Mouse (Mus musculus): ENCODE results near the gene Kcnma1. TPM values are rescaled to one million over a fixed set of nuclear protein-coding genes. Genes with fewer than 3 reads are reported as not detected.

Gene Kcnma1
- polyA plus RNA-seq, 1 experiment from 2014 or later: 4.0 TPM

DNA sequence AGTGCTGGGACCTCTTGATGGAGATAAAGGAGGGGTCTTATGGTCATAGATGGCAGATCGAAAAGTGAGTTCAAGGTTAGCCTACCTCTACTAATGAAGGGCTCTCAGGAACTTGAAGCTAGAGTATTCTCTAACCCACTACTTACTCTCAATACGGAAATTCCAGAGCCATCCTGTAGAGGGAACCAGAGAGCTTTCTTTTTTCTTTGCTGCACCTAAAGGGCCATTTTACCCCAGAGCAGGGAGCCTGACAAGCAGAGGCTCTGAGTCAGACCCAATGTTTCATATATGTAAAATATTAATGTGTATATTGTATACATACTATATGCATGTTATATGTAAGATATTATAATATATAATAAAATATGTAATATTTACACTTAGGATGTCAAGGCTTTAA lies 431.1 kb downstream of the Kcnma1 start:
- H3K4me3 ChIP-seq: no peak overlapping the region
- no peak overlapping the region for H3K4me2 ChIP-seq
- no peaks in the 10 kb centered on the region for H3K4me1 ChIP-seq
- no peaks in the 10 kb centered on the region for H3K9me3 ChIP-seq
- no peak overlapping the region for H3K27ac ChIP-seq
- no peak overlapping the region for H3K9ac ChIP-seq
- H3K27me3 ChIP-seq: no peaks in the 10 kb centered on the region
- no peak for ATAC-seq (ENCODE audit: insufficient number of reproducible peaks, insufficient read depth, low FRiP score, low TSS enrichment, low read depth)
- 17% methylated on average over 2 of the region's 2 CpGs for WGBS
- no peaks in the 10 kb centered on the region for H3K36me3 ChIP-seq

DNA sequence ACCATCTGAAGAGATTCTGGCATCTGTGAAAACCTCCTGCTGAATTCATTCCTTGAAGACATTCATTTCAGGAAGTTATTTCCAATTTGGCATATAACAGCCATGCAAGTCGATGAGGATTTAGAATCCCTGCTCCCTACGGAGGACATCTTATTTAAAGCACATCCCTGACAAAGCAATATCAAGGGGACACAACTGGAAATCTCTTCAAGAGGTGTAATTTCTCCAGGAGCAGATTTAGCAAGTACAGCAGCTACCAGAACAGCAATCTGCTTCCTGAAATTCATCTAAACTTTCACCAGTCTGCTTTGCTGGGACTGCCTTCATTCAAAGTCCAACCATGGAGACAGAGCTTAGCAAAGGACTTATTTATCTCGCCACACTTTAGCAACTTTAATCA lies 433.0 kb downstream of the Kcnma1 start:
- no peak overlapping the region for H3K27ac ChIP-seq
- no peak for ATAC-seq (ENCODE audit: insufficient number of reproducible peaks, insufficient read depth, low FRiP score, low TSS enrichment, low read depth)
- no peaks in the 10 kb centered on the region for H3K27me3 ChIP-seq
- no peaks in the 10 kb centered on the region for H3K36me3 ChIP-seq
- no peaks in the 10 kb centered on the region for H3K4me1 ChIP-seq
- no peak overlapping the region for H3K4me3 ChIP-seq
- 72% methylated on average over 3 of the region's 3 CpGs for WGBS
- no peak overlapping the region for H3K4me2 ChIP-seq
- no peak overlapping the region for H3K9ac ChIP-seq
- no peaks in the 10 kb centered on the region for H3K9me3 ChIP-seq

DNA sequence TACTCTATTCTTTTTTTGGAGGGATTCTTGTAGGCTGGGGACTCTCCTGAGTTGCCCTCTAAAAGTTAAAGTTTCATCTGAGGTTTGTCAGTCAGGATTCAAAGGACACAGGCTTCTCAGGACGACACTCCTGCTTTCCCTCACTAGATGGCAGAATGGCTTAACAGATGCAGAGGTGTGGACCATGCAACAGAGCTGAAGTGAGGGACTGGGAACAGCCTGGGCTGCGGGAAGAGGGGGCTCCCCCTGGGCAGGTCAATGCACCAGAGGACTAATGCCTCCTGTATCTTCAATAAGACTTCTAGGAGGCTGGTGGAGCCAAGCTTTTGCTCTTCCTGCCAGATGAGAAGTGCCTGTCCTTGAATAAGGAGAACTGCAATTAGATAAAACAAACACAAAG lies 438.3 kb downstream of the Kcnma1 start:
- no peak overlapping the region for H3K9ac ChIP-seq
- H3K4me3 ChIP-seq: no peak overlapping the region
- no peaks in the 10 kb centered on the region for H3K9me3 ChIP-seq
- H3K27me3 ChIP-seq: no peaks in the 10 kb centered on the region
- H3K36me3 ChIP-seq: no peaks in the 10 kb centered on the region
- WGBS: 8% methylated on average over 2 of the region's 2 CpGs
- ATAC-seq (ENCODE audit: insufficient number of reproducible peaks, insufficient read depth, low FRiP score, low TSS enrichment, low read depth): no peak
- no peak overlapping the region for H3K27ac ChIP-seq
- H3K4me2 ChIP-seq: no peak overlapping the region
- 0 out of 2 replicates have a peak, but pooled peaks cover 4% of the 10 kb centered on the region for H3K4me1 ChIP-seq

DNA sequence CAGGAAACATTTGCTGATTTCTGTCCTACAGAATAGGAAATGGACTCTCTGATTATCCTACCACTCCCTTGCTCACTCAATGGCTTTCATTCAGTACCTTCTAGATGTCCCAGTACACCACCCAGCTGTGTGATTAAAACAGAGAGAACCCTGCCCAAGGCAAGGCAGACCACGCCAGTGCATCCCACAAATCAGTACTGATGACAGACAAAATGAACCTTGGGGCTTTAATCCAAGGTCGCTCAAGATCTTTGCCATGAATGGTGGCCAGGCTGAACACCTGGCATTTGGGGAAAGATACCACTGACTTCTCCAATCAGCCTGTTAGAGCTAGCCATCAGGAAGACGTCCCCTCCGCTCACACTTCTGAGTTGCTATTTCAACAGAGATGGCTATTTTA lies 440.2 kb downstream of the Kcnma1 start:
- H3K9ac ChIP-seq: no peak overlapping the region
- WGBS: 65% methylated on average over 4 of the region's 4 CpGs
- H3K27ac ChIP-seq: no peak overlapping the region
- 0 out of 2 replicates have a peak, but pooled peaks cover 4% of the 10 kb centered on the region for H3K4me1 ChIP-seq
- H3K4me3 ChIP-seq: no peak overlapping the region
- ATAC-seq (ENCODE audit: insufficient number of reproducible peaks, insufficient read depth, low FRiP score, low TSS enrichment, low read depth): no peak
- H3K36me3 ChIP-seq: no peaks in the 10 kb centered on the region
- no peaks in the 10 kb centered on the region for H3K9me3 ChIP-seq
- H3K4me2 ChIP-seq: no peak overlapping the region
- no peaks in the 10 kb centered on the region for H3K27me3 ChIP-seq

DNA sequence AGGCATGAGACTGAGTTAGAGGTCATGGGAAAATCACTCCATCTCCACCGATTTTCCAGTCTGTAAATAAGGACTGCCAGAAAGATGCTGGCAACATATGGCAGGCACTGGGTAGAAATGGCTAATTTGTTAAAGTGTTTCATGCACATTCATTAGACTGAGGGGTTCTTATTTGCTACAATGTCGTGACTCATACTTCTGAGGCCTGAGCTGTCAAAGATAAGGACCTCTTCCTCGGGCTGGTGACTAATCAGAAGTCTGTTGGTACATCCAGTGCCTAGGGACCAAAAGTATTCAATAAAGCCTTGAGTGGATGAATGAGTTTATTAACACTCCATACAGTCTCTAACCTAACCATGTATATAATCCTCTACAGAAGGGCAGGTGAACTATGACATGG lies 440.9 kb downstream of the Kcnma1 start:
- 51% methylated on average over 3 of the region's 3 CpGs for WGBS
- H3K9me3 ChIP-seq: no peaks in the 10 kb centered on the region
- no peaks in the 10 kb centered on the region for H3K36me3 ChIP-seq
- no peak overlapping the region for H3K4me2 ChIP-seq
- no peak overlapping the region for H3K4me3 ChIP-seq
- H3K27me3 ChIP-seq: no peaks in the 10 kb centered on the region
- no peak overlapping the region for H3K9ac ChIP-seq
- 0 out of 2 replicates have a peak, but pooled peaks cover 4% of the 10 kb centered on the region for H3K4me1 ChIP-seq
- no peak for ATAC-seq (ENCODE audit: insufficient number of reproducible peaks, insufficient read depth, low FRiP score, low TSS enrichment, low read depth)
- no peak overlapping the region for H3K27ac ChIP-seq

DNA sequence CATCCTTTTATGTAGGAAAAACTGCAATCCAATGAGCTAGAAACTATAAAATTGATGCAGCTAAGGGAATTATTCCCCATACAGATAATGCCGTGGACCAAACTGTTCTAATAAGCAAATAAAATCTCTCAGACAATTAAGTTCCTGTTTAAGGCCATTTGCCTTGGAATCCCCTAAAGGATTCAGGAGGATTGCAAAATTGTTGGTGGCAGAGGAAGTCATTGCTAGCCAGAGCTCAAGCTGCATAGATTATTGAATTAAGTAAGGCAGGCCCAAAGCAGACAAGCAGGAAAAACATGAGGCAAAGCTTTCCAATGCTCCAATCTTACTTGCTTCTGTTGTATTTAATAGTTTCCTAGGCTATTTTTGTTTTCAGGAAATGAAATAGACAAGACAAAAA lies 441.5 kb downstream of the Kcnma1 start:
- Histone ChIP-seq H3K4me2 (no peak overlapping the region), H3K36me3 (no peaks in the 10 kb centered on the region), H3K4me1 (0 out of 2 replicates have a peak, but pooled peaks cover 4% of the 10 kb centered on the region), H3K27me3 (no peaks in the 10 kb centered on the region), H3K9me3 (no peaks in the 10 kb centered on the region), H3K4me3 (no peak overlapping the region), H3K9ac (no peak overlapping the region), H3K27ac (no peak overlapping the region)
- 51% methylated on average over 1 of the region's 1 CpGs for WGBS
- no peak for ATAC-seq (ENCODE audit: insufficient number of reproducible peaks, insufficient read depth, low FRiP score, low TSS enrichment, low read depth)

DNA sequence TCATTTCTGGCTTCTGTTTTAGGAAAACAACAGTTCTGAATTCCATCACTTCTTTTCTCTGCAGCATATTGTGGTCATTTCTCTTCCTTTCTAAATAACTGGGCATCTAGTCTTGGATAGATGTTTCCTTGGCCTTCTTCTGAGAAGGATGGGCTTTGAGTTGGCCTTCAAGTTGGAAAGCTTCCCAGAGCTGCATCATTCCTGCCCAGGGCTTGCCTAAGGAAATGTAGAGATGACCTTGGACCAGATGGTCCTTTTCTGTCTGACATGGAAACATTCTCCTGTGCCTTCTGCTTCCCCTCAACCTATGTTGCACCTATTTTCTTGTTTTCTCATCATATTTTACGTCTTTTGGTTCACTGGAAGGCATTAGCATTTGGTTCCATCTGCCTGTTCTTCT lies 444.0 kb downstream of the Kcnma1 start:
- H3K4me2 ChIP-seq: no peak overlapping the region
- 0 out of 2 replicates have a peak, but pooled peaks cover 4% of the 10 kb centered on the region for H3K4me1 ChIP-seq
- WGBS: 70% methylated on average over 1 of the region's 1 CpGs
- no peaks in the 10 kb centered on the region for H3K27me3 ChIP-seq
- no peaks in the 10 kb centered on the region for H3K9me3 ChIP-seq
- no peak overlapping the region for H3K4me3 ChIP-seq
- H3K9ac ChIP-seq: no peak overlapping the region
- no peak overlapping the region for H3K27ac ChIP-seq
- H3K36me3 ChIP-seq: no peaks in the 10 kb centered on the region
- ATAC-seq (ENCODE audit: insufficient number of reproducible peaks, insufficient read depth, low FRiP score, low TSS enrichment, low read depth): no peak

DNA sequence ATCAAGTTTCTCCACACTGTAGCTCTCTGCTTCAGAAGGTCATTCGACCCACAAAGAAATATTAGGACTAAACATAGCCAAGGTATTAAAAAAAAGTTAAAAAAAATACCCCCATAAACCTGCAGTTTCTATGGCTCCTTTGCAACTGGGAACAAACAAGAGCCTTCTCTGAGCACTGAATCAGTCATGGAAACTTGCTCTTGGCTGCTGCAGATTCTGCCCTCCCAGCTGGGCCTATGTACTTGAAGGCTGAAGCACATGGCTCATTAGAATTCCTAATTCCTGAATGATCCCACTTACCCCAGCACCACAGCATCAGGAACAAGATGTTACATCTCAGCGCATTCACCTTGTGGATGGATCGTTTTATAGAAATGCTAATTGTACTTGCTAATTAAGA lies 448.4 kb downstream of the Kcnma1 start:
- no peaks in the 10 kb centered on the region for H3K4me1 ChIP-seq
- H3K9me3 ChIP-seq: no peaks in the 10 kb centered on the region
- H3K27me3 ChIP-seq: no peaks in the 10 kb centered on the region
- H3K9ac ChIP-seq: no peak overlapping the region
- H3K4me2 ChIP-seq: no peak overlapping the region
- no peak overlapping the region for H3K27ac ChIP-seq
- 85% methylated on average over 3 of the region's 3 CpGs for WGBS
- no peak overlapping the region for H3K4me3 ChIP-seq
- no peaks in the 10 kb centered on the region for H3K36me3 ChIP-seq
- no peak for ATAC-seq (ENCODE audit: insufficient number of reproducible peaks, insufficient read depth, low FRiP score, low TSS enrichment, low read depth)

DNA sequence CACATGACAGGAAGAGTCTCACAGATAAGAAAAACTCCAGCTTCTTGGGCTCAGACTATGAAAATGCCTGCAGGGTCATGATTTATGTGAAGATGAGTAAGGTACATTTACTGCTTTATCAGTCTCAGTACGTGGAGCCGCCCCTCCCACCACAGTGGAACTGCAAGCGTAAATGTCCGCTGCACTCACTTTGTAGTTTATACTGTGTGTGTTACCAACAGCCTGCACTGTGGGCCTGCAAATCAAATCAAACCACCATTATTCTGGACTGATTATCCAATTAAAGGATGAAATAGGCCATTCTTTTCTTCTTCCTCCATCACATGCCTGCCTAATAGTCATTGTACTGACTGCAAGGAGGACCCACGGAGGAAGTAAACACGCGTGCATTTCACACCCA lies 449.8 kb downstream of the Kcnma1 start:
- WGBS: 74% methylated on average over 7 of the region's 7 CpGs
- Histone ChIP-seq H3K36me3 (no peaks in the 10 kb centered on the region), H3K9me3 (no peaks in the 10 kb centered on the region), H3K9ac (no peak overlapping the region), H3K4me2 (no peak overlapping the region), H3K4me3 (no peak overlapping the region), H3K4me1 (no peaks in the 10 kb centered on the region), H3K27ac (no peak overlapping the region), H3K27me3 (no peaks in the 10 kb centered on the region)
- no peak for ATAC-seq (ENCODE audit: insufficient number of reproducible peaks, insufficient read depth, low FRiP score, low TSS enrichment, low read depth)

DNA sequence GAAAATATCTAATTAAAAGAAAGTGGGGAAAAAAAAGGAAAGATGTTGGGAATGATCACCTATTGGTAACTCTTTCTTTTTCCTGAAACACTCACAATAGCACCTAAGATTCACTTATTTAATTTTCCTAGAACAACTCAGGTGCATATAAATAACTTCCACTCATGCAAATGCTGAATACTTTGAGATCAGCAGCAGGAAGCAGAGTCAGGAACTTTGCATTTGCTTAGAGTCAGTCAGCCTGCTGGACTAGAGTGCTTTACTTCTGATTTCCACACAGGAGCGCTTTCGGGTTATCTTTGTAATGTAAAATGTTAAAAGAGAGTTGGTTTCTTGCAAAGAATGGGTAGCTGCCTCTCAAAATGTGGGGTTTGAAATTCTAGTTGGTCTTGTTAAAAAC lies 451.1 kb downstream of the Kcnma1 start:
- H3K4me3 ChIP-seq: no peak overlapping the region
- H3K27me3 ChIP-seq: no peaks in the 10 kb centered on the region
- no peaks in the 10 kb centered on the region for H3K9me3 ChIP-seq
- H3K27ac ChIP-seq: no peak overlapping the region
- no peak overlapping the region for H3K9ac ChIP-seq
- no peak for ATAC-seq (ENCODE audit: insufficient number of reproducible peaks, insufficient read depth, low FRiP score, low TSS enrichment, low read depth)
- H3K4me1 ChIP-seq: no peaks in the 10 kb centered on the region
- no peak overlapping the region for H3K4me2 ChIP-seq
- no peaks in the 10 kb centered on the region for H3K36me3 ChIP-seq
- 72% methylated on average over 2 of the region's 2 CpGs for WGBS

DNA sequence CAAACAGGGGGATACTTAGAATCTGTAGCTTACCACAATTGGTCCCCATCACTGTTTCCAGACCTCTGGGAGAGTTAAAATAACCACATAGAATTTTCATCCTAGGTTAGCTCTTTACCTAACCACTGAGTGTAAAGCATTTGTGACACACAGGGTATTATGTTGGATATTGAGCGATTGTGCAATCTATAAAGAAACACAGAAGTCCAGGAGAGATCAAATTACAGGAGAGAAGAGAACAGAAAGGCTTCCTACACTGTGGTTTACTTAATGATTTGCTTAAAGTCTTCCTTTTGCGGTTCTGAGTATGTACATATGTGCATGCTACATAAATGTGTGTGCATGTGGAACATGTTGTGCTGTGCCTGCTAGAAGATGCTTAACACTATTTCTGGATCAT lies 458.6 kb downstream of the Kcnma1 start:
- no peaks in the 10 kb centered on the region for H3K9me3 ChIP-seq
- peaks cover 8% of the 10 kb centered on the region for H3K4me1 ChIP-seq
- peak overlapping the region; percentile 11; the same call in 1 of the 2 replicates for H3K27ac ChIP-seq
- no peaks in the 10 kb centered on the region for H3K27me3 ChIP-seq
- H3K4me3 ChIP-seq: no peak overlapping the region
- H3K36me3 ChIP-seq: no peaks in the 10 kb centered on the region
- 39% methylated on average over 2 of the region's 2 CpGs for WGBS
- ATAC-seq (ENCODE audit: insufficient number of reproducible peaks, insufficient read depth, low FRiP score, low TSS enrichment, low read depth): no peak
- no peak overlapping the region for H3K4me2 ChIP-seq
- no peak overlapping the region for H3K9ac ChIP-seq

DNA sequence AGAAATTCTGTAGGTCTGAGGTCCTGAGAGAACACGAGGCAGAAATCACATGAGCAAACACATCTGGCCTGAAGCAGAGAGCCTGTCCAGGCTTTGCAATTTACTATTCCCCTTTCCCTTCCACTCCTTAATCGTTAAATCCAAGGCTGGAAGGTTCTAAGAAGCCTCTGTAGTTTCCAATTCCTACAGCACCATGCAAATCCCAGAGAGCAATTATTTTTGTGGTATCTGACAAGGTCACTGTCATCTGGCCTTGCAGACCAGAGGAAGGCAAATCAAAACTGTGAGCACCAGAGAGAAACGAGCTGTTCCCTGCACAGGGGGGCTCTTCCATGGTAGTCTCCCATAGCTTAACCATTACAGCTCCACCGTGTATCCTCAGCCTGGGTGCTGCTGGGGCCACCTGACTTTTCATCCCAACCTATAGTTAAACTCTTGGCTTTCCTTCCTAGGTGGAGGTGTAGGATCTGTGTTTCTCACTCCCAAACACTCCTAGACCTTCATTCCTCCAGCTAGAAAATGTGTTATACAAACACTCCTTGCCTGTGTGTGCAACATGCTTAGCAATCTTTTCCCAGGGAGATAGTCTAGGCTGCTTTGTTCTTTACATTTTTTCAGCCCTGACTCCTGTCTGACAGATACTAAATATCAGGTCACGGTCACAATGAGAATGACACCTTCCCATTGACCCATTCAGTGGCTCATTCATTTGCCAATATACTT lies 461.9 kb downstream of the Kcnma1 start:
- H3K36me3 ChIP-seq: no peaks in the 10 kb centered on the region
- no peak overlapping the region for H3K4me3 ChIP-seq
- H3K27me3 ChIP-seq: no peaks in the 10 kb centered on the region
- no peak for ATAC-seq (ENCODE audit: insufficient number of reproducible peaks, insufficient read depth, low FRiP score, low TSS enrichment, low read depth)
- no peak overlapping the region for H3K4me2 ChIP-seq
- no peak overlapping the region for H3K27ac ChIP-seq
- no peaks in the 10 kb centered on the region for H3K9me3 ChIP-seq
- 41% methylated on average over 5 of the region's 5 CpGs for WGBS
- H3K4me1 ChIP-seq: peaks cover 15% of the 10 kb centered on the region
- no peak overlapping the region for H3K9ac ChIP-seq

Measured in embryonic facial prominence, embryonic 13.5 days (tissue).